Mouse (Mus musculus) fat pad, adult 2 months (tissue): ENCODE data around the gene Tpm4.
"Not testable (repeated sequence)": the region's sequence is repeated elsewhere in the genome, so short reads cannot be mapped to it uniquely, and the experiment has no call there.

Source experiments
- DNase-seq: peaks from one replicate; pipeline ENCODE4 v3.0.0-alpha.2; 2011; ENCODE audit warnings: low read depth, low spot score; ENCODE audit errors: extremely low read depth

Gene Tpm4

DNA sequence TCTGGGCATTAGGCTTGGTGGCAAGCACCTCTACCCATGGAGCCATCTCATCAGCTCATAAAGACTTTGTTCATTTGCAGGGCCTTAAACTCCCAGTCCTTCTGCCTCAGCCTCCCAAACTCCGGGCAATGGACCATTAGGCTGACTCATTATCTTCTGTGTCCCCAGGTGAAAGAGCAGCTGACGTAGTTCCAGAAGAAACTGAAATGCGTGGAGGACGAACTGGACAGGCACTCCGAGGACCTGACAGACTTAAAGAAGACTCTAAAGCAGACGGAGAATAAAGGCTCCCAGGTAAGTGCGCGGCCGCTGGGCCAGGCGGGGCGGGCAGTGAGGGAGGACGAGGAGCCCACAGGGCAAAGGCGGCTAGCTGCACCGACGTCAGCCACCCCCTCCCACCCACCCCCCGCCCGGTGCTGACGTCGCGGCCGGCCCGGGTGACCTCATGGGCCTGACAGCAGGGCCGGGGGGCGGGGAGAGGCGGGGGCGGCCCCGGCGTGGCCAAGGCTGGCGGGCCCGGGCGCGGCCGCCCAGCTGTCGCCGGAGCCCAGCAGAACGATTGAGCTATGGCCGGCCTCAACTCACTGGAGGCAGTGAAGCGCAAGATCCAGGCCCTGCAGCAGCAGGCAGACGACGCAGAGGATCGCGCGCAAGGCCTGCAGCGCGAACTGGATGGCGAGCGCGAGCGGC lies at the start of gene Tpm4:
TSS of gene Tpm4 (plus strand) at position 220 of the 690 bp plus-strand sequence.
- DNase-seq: no peak

DNA sequence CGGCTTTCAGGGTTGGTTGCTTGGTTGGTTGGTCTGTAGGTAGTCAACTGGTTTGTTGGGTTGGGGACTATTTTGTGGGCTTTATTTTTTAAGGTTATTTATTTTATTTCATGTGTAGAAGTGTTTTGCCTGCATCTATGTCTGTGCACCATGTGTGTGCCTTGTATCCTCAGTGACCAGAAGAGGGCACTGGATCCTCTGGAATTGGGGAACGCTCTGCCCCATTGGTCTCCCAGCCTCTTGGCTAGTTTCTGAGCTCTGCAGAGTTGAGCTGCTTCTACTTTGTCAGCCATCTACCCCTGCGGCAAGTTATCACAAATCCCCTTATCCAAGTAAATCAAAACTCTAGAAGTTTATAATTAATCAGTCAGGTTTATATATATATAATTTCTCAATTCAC lies 47.2 kb upstream of the Tpm4 start:
- not testable (repeated sequence) for DNase-seq

GRCm38 (mm10) chr8:72096721-72097120 lies 38.1 kb upstream of the Tpm4 start:
- DNase-seq: not testable (repeated sequence)

- DNase-seq: not testable (repeated sequence)
Observed at GRCm38 (mm10) chr8:72099377-72100103, 35.2 kb upstream of the Tpm4 start.

GRCm38 (mm10) chr8:72105165-72105564 lies 29.6 kb upstream of the Tpm4 start:
- DNase-seq: no peak

DNA sequence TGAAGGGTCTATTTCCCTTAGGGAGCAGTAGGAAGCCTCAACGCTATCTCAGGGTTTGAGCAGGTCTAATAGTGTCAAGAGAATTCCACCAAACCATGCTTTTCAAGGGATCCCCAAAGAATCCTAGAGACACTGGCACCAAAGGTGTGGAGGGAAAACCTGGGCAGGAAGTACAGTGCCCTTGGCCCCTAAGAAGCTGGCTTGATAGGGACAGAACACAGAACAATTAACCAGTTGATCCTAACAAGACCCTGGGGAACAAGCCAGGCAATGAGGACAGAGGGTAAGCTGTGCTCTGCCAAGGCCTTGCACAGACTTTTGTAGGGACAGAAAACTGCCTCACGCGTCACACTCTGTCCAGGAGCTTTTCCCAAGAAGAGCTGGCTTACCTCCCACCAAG lies 28.0 kb upstream of the Tpm4 start, which contains the start of gene Olfr374:
TSS of gene Olfr374 (plus strand) at position 301 of the 400 bp plus-strand sequence.
- no peak for DNase-seq

- no peak for DNase-seq
Observed at GRCm38 (mm10) chr8:72110876-72111275, 23.9 kb upstream of the Tpm4 start.

DNA sequence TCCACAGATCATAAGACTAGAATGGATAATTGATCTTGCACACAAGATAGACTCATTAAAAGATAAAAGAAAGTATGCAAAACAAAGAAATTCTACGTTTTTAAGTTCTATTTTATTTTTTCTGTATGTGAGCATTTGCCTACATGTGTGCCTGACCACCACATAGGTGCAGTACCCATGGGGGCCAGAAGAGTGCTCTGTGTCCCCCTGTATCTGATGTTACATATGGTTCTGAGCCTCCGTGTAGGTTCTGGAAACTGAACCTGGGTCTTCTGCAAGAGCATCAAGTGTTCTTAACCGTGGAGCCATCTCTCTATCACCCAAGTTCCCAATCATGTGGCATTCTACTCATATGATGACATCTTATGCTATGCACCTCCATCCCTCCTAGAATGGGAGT lies 22.3 kb upstream of the Tpm4 start:
- DNase-seq: no peak

- DNase-seq: no peak
Observed at GRCm38 (mm10) chr8:72115202-72115601, 19.6 kb upstream of the Tpm4 start.

GRCm38 (mm10) chr8:72118616-72119015 lies 16.2 kb upstream of the Tpm4 start:
- no peak for DNase-seq

- DNase-seq: not testable (repeated sequence)
Observed at GRCm38 (mm10) chr8:72121486-72121885, 13.3 kb upstream of the Tpm4 start.

DNA sequence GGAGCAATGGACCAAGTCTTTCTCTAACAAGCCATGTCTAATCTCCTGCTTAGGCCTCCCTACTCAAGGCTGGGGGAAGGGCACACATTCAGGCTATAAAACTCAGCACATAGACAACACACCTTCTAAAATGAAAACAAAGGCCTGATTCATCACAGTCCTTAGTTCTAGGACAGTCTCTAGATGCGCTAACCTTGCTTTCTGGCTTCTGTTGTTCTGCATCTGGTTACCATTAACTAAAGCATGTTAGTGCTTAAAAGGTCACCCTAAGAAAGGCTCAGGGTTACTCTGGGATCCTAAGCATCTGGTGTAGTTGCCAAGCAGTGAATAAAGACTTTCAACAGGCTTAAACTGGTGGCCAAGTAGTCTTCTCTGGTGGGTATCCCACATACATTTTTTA lies 12.8 kb upstream of the Tpm4 start:
- no peak for DNase-seq

GRCm38 (mm10) chr8:72127834-72128233 lies 6.9 kb upstream of the Tpm4 start:
- DNase-seq: no peak

GRCm38 (mm10) chr8:72131251-72131650 lies 3.5 kb upstream of the Tpm4 start:
- DNase-seq: no peak

GRCm38 (mm10) chr8:72131901-72132300 lies 2.9 kb upstream of the Tpm4 start:
- DNase-seq: no peak

DNA sequence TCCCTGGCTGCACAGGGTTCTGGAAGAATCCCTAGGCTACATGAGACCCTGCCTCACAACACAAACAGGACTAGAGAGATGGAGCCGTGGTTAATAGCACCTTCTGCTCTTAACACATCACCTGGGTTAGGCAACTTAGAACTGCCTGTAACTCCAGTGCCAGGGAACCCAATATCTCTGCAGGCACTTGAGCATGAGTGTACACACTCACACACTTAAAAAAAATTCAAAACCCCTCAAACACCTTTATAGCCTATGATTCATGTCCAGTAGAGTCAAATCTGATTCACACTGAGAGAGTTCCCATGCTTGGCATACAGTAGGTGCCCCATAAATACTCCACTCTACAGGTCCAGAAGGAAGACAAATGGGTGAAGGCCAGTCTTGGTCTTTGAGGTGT lies 2.4 kb upstream of the Tpm4 start:
- no peak for DNase-seq

DNA sequence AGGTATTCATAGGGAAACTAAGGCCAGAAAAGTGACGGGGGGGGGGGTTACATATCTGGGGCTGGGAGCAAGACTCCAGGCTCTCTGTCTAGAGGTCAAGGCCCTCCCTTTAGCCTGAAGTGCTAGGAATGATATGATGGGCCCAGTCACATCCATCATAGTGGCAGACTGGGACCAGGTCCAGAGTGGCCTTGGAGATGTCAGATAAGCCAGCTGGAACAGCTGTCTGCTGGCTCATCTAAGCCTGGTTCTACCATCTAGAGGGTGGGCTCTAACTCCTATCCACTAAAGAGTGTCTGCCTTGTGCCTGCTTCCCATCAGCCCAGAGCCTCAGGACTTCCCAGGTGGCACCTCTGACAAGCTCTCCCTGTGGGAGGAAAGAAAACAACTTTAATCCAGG lies 1.9 kb upstream of the Tpm4 start:
- DNase-seq: no peak

DNA sequence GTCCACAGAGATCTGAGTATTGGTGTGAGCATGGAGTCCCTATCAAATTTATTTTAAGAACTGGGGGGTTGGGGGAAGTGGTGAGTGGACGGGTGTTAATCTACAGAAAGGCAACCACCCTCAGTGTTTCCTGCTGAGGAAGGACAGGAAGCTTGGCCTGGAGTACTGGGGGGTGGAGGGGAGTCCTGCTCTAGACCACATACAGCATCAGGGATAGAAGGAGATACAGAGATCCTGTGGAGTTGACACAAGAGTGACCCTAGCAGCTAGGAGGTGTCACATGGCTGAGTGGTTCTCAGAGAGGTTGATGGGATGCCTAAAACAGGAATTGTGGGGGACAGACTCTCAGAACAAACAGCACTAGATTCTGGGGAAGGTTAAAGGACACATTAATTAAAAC lies 1.3 kb upstream of the Tpm4 start:
- no peak for DNase-seq

- DNase-seq: no peak
Observed at GRCm38 (mm10) chr8:72135446-72136301, 899 bp downstream of the Tpm4 start.

DNA sequence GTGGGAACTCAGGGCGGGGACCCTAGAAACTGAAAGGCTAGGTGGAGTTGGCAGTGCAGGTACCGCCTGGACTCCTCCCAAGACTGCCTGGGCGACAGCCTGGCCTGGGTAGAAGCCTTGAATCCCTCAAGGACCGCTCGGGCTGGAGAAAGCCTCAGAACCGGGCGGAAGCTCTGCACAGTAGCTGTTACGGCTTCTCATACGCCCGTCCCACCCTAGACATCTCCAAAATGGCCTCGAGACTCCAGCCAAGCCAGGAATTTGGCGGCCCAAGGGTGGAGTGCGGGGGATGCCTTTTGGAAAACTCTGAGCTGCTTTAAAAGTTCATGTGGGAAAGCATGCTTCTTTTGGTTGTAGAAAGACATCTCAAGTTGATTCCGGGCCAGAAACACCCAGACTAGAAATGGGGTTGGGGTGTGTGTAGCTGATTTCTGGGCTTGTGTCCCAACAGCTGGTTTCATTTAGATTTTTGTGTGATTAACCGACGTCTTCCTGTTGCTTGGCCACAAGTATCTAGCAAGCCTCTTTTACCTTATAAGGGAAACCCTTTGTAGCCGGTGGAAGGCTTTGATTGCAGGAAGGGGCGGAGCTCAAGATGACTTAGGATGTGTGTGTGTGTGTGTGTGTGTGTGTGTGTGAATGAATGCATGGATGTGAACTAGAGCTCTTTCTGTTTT lies 1.7 kb downstream of the Tpm4 start:
- no peak for DNase-seq

- no peak for DNase-seq
Observed at GRCm38 (mm10) chr8:72137431-72137830, 2.7 kb downstream of the Tpm4 start.
